Mouse (Mus musculus) hindbrain, embryonic 16.5 days (tissue): ENCODE measurements around the gene 1700066M21Rik. TPM values are rescaled to one million over a fixed set of nuclear protein-coding genes. Genes with fewer than 3 reads are reported as not detected.

ENCODE experiments used
- ATAC-seq: fragments of 200-750 bp; cut with Nextera tagmentation; 2 replicates; pipeline ENCODE4 v1.8.0; 2017; ENCODE audit warnings: moderate TSS enrichment, moderate library complexity
- H3K27ac ChIP-seq: fragments of 300-500 bp; sonication (generic); 2 replicates; pipeline ENCODE4 v1.5.1; 2014; ENCODE audit warnings: low read depth, mild to moderate bottlenecking, control low read depth, low read length, moderate library complexity
- H3K27me3 ChIP-seq: fragments of 300-500 bp; sonication (generic); replicated peaks from 2 replicates; pipeline ENCODE4 v1.6.1; 2014; ENCODE audit warnings: low read length; ENCODE audit not compliant: control insufficient read depth, insufficient read depth
- H3K36me3 ChIP-seq: fragments of 300-500 bp; sonication (generic); 2 replicates; pipeline ENCODE4 v1.6.1; 2014; ENCODE audit warnings: mild to moderate bottlenecking, low read length, moderate library complexity, mixed read lengths; ENCODE audit not compliant: control insufficient read depth, insufficient read depth
- H3K4me1 ChIP-seq: fragments of 300-500 bp; sonication (generic); 2 replicates; pipeline ENCODE4 v1.6.1; 2014; ENCODE audit warnings: low read depth, low read length; ENCODE audit not compliant: control insufficient read depth, insufficient read depth
- H3K4me2 ChIP-seq: fragments of 300-500 bp; sonication (generic); 2 replicates; pipeline ENCODE4 v1.6.1; 2014; ENCODE audit warnings: mild to moderate bottlenecking, low read length, control low read depth, moderate library complexity
- H3K4me3 ChIP-seq: fragments of 300-500 bp; sonication (generic); 2 replicates; pipeline ENCODE4 v1.5.1; 2014; ENCODE audit warnings: mild to moderate bottlenecking, low read length, control low read depth, moderate library complexity
- H3K9ac ChIP-seq: fragments of 300-500 bp; sonication (generic); 2 replicates; pipeline ENCODE4 v1.6.1; 2014; ENCODE audit warnings: low read depth, mild to moderate bottlenecking, control low read depth, low read length, moderate library complexity
- H3K9me3 ChIP-seq: fragments of 300-500 bp; sonication (generic); 2 replicates; pipeline ENCODE4 v1.6.1; 2014; ENCODE audit warnings: mild to moderate bottlenecking, low read length, moderate library complexity; ENCODE audit not compliant: control insufficient read depth
- whole genome bisulfite sequencing: fragments of 180-500 bp; shearing (Covaris S2); extraction: QIAGEN DNeasy Blood & Tissue Kit; methylation state at CpG from one replicate; pipeline ENCODE4 v1.1.7; 2014; 5-methylcytosine and 5-hydroxymethylcytosine counted together
- polyA plus RNA-seq: library from polyadenylated mRNA; unstranded; fragments of >200 nt; fragmentation: Nextera tagmentation; extraction: Ambion mirVana; gene quantifications from 2 replicates; pipeline ENCODE4 v1.2.1, GENCODE M21; 2015

1700066M21Rik gene
- 21.3 and 24.3 TPM in 2 replicates for polyA plus RNA-seq

DNA sequence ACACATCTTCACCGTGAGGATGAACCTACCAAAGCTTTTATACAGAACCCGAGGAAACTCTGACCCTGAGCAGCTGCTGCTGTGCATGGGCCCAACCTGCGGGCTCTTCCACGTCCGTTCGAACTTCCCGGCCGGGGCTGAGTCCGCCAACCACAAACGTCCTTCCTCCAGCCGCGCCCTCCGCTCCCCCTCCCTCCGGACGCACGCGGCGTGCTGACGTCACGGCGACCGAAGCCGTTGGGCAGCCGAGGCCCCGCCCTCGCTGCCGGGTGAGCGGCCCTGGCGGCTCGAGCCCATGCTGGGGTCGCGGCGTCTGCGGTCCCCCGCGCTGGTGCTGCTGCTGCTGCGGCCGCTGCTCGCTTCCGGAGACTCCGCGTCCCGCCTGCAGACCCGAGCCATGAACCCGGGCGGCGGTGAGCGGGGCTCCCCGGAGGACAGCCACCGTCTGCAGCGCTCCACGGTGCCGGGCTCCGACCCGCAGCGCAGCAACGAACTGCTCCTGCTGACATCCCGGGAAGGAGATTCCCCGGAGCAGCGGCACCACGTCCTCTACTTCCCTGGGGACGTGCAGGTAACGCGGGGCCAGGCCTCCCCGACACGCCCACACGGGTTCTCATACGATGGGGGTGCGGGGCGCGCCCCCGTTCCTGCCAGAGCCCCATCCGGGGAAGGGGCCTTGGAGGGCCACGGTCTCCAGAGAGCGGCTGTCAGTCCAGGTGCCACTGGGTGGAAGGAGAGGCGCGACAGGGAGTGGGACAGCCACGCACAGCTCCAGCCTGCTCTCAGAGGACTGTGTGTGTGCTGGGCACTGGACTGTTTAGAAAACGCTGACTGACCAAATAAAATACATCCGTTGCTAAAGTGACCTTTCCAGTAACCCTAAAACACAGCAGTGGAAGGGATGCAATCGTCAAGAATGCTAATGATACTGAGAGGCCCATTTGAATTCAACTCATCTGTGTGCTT lies at the start of gene 1700066M21Rik:
Gene 1700066M21Rik, plus strand, starts transcription at position 245 of the 966 bp plus-strand sequence.
- Histone ChIP-seq H3K27me3 (no peaks in the 10 kb centered on the region), H3K9ac (peak within 1 kb of the TSS; percentile 99), H3K4me1 (peaks cover 13% of the 10 kb centered on the region), H3K36me3 (no peaks in the 10 kb centered on the region), H3K27ac (peak within 1 kb of the TSS; percentile 91), H3K9me3 (no peaks in the 10 kb centered on the region), H3K4me2 (peak within 1 kb of the TSS; percentile 87), H3K4me3 (peak within 1 kb of the TSS; percentile 98)
- under 1% methylated on average over 81 of the region's 81 CpGs for WGBS
- ATAC-seq = peak; percentile 97

DNA sequence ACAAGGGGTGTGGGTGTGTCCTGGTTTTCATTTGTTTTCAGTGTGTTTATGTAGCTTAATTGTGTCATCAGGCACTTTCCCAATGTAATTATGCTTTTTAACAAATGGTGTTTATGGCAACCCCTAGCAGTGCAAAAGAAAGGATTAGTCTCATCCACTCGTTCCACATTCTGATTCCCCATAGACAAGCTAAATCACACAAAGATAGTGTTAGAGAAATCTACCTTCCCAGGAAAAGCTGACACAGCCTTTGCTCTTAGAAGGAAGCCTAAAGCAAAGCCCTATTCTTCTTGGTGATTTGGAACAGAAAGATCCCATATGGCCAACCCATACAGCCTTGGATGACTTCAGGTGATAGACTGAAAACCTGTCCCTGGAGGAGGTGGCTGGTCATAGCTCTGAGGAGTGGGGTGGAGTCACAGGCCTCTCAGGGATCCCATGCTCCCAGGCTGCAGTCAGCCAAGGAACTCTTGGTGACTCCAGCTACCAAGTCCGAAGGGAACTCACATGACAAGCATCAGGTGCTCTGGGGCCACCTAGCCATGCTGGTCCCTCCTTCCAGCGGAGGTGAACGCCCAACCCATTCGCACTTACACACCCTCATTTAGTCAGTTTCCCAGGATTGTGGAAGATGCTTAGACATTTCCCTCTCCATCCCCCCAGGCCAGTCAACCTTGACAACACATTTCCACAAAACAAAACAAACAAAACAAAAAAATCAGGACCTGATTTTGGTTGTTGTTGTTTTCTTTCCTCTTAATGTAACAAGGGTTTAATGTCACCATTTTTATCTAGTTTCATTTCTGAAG lies 47.9 kb upstream of the 1700066M21Rik start:
- H3K9ac ChIP-seq = no peak overlapping the region
- H3K4me2 ChIP-seq = no peak overlapping the region
- no peaks in the 10 kb centered on the region; the same call in 1 of the 2 replicates for H3K4me1 ChIP-seq
- no peaks in the 10 kb centered on the region for H3K36me3 ChIP-seq
- H3K4me3 ChIP-seq = no peak overlapping the region
- 66% methylated on average over 5 of the region's 5 CpGs for WGBS
- ATAC-seq = 0 out of 2 replicates have a peak, but pooled peaks have one; percentile 32
- H3K9me3 ChIP-seq = no peaks in the 10 kb centered on the region
- no peaks in the 10 kb centered on the region for H3K27me3 ChIP-seq
- H3K27ac ChIP-seq = no peak overlapping the region

- ATAC-seq = peak; percentile 83
- H3K4me3 ChIP-seq = no peak overlapping the region
- H3K4me2 ChIP-seq = no peak overlapping the region
- no peak overlapping the region for H3K9ac ChIP-seq
- no peaks in the 10 kb centered on the region for H3K36me3 ChIP-seq
- WGBS = 55% methylated on average over 6 of the region's 6 CpGs
- H3K4me1 ChIP-seq = no peaks in the 10 kb centered on the region; the same call in 1 of the 2 replicates
- no peaks in the 10 kb centered on the region for H3K9me3 ChIP-seq
- no peak overlapping the region for H3K27ac ChIP-seq
- H3K27me3 ChIP-seq = no peaks in the 10 kb centered on the region
Observed at GRCm38 (mm10) chr1:57330228-57330627, 47.2 kb upstream of the 1700066M21Rik start.

- H3K27me3 ChIP-seq = no peaks in the 10 kb centered on the region
- no peaks in the 10 kb centered on the region for H3K9me3 ChIP-seq
- ATAC-seq = no peak
- 31% methylated on average over 4 of the region's 4 CpGs for WGBS
- H3K4me2 ChIP-seq = no peak overlapping the region
- no peak overlapping the region for H3K9ac ChIP-seq
- no peak overlapping the region for H3K27ac ChIP-seq
- H3K4me1 ChIP-seq = no peaks in the 10 kb centered on the region; the same call in 1 of the 2 replicates
- H3K4me3 ChIP-seq = no peak overlapping the region
- no peaks in the 10 kb centered on the region for H3K36me3 ChIP-seq
Observed at GRCm38 (mm10) chr1:57332040-57332439, 45.4 kb upstream of the 1700066M21Rik start.

DNA sequence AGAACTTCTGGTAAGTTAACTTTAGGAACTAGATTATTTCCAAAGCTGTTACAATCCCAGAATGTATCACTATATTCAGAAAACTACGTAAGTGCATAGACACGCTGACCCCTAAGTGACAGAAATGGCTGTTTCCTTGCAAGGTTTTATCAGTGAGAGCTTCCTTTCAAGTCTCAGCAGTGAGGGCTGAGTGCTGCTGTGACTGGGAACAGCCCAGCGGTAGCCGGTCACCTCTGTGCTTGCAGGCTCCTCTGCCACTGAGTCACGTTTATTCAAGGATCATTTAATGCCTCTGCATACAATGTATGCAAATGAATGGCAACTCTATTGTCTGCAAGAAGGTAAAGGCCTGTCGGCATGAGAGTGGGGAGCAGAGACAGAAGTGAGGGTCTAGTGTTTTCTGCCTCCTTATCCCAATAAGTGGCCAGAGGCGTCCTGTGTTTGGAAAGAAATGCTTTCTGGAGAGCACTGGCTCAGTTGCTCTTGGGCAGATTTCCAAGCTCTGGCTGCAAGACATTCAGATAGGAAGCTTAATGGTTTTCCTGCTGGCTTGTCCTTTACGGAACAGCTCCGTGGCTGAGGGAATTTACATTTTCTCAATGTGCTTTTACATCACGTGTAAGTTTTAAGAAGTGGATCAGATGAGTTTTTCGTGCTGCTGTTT lies 43.7 kb upstream of the 1700066M21Rik start:
- Histone ChIP-seq H3K4me3 (no peak overlapping the region), H3K36me3 (no peaks in the 10 kb centered on the region), H3K4me2 (no peak overlapping the region; the same call in 1 of the 2 replicates), H3K9ac (no peak overlapping the region), H3K27ac (no peak overlapping the region), H3K9me3 (no peaks in the 10 kb centered on the region), H3K27me3 (no peaks in the 10 kb centered on the region), H3K4me1 (no peaks in the 10 kb centered on the region; the same call in 1 of the 2 replicates)
- 28% methylated on average over 11 of the region's 11 CpGs for WGBS
- no peak; the same call in 1 of the 2 replicates for ATAC-seq

DNA sequence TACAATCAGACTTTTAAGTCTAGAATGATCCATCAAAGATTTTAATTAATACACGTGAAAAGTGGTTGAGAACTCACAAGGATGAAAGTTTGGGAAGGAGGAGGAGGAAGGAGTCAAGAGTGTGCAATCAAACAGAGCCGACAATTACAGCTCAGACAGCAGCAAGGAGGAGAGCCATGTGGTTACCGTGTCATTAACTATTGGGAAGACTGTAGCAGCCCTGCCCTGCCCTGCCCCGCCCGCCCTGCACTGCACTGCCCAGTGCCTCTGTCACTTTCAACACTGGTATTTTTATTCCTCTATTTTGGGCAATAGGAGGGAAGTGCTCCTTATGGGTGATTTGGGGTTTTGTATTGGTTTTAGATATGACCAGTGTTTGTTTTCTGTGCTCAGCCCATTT lies 42.2 kb upstream of the 1700066M21Rik start:
- 80% methylated on average over 5 of the region's 5 CpGs for WGBS
- no peak overlapping the region for H3K4me2 ChIP-seq
- no peaks in the 10 kb centered on the region for H3K36me3 ChIP-seq
- no peak for ATAC-seq
- no peak overlapping the region for H3K4me3 ChIP-seq
- H3K9ac ChIP-seq = no peak overlapping the region
- H3K27me3 ChIP-seq = no peaks in the 10 kb centered on the region
- H3K9me3 ChIP-seq = no peaks in the 10 kb centered on the region
- no peak overlapping the region for H3K27ac ChIP-seq
- H3K4me1 ChIP-seq = no peaks in the 10 kb centered on the region; the same call in 1 of the 2 replicates

- Histone ChIP-seq H3K27me3 (no peaks in the 10 kb centered on the region), H3K27ac (no peak overlapping the region), H3K36me3 (no peaks in the 10 kb centered on the region), H3K9ac (no peak overlapping the region), H3K4me2 (no peak overlapping the region), H3K4me3 (no peak overlapping the region), H3K4me1 (no peaks in the 10 kb centered on the region), H3K9me3 (no peaks in the 10 kb centered on the region)
- 58% methylated on average over 14 of the region's 14 CpGs for WGBS
- ATAC-seq = no peak
Observed at GRCm38 (mm10) chr1:57339156-57339796, 38.1 kb upstream of the 1700066M21Rik start.

DNA sequence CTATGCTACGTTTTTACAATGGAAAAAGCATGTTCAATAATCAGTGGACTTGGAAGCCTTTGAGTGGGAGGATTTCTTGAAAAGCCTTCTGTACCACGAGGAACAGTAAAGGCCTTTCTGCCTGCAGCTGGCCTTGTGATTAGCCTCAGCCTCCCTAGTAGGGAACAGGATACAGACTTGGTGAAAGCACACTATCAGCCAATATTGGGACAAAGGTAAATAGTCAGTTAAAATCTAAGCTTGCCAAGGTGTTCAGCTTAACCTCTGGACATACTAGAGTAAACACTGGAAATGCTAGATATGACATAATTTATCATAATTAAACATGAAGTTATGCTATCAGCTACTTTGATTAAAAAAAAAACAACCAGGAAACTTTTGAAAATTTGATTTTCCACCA lies 36.2 kb upstream of the 1700066M21Rik start:
- Histone ChIP-seq H3K36me3 (no peaks in the 10 kb centered on the region), H3K27me3 (no peaks in the 10 kb centered on the region), H3K9me3 (no peaks in the 10 kb centered on the region), H3K9ac (no peak overlapping the region), H3K27ac (no peak overlapping the region), H3K4me3 (no peak overlapping the region), H3K4me2 (no peak overlapping the region), H3K4me1 (no peaks in the 10 kb centered on the region)
- WGBS = 17% methylated on average over 2 of the region's 2 CpGs
- no peak for ATAC-seq
